Mouse (Mus musculus) midbrain, postnatal 0 days (tissue): ENCODE measurements at regions not wholly inside any gene's neighbourhood (a gene's known extent, or its start where the extent isn't known, plus 50 kb on each side); places are given as distances from the start of the nearest gene placed in this dataset.

Source experiments
- ATAC-seq: fragments of 200-750 bp; cut with Nextera tagmentation; 2 replicates; pipeline ENCODE4 v1.8.0; 2017; ENCODE audit warnings: moderate number of reproducible peaks, mild to moderate bottlenecking, moderate TSS enrichment, moderate library complexity; ENCODE audit not compliant: low FRiP score
- DNase-seq: peaks from one replicate; pipeline ENCODE4 v3.0.0-alpha.2; 2015; ENCODE audit warnings: low spot score
- H3K27ac ChIP-seq: fragments of 300-500 bp; sonication (generic); 2 replicates; pipeline ENCODE4 v1.5.1; 2014; ENCODE audit warnings: low read depth, mild to moderate bottlenecking, low read length, mixed read lengths
- H3K27me3 ChIP-seq: fragments of 300-500 bp; sonication (generic); 2 replicates; pipeline ENCODE4 v1.6.1; 2014; ENCODE audit warnings: low read length, control low read depth, mixed read lengths; ENCODE audit not compliant: insufficient read depth
- H3K36me3 ChIP-seq: fragments of 300-500 bp; sonication (generic); 2 replicates; pipeline ENCODE4 v1.6.1; 2014; ENCODE audit warnings: low read length, control low read depth, mixed read lengths; ENCODE audit not compliant: insufficient read depth
- H3K4me1 ChIP-seq: fragments of 300-500 bp; sonication (generic); 2 replicates; pipeline ENCODE4 v1.6.1; 2014; ENCODE audit warnings: mild to moderate bottlenecking, control low read depth, antibody characterized with exemption, low read length, mixed read lengths; ENCODE audit not compliant: insufficient read depth
- H3K4me2 ChIP-seq: fragments of 300-500 bp; sonication (generic); 2 replicates; pipeline ENCODE4 v1.6.1; 2014; ENCODE audit warnings: low read depth, mild to moderate bottlenecking, low read length, mixed read lengths; ENCODE audit not compliant: poor library complexity, severe bottlenecking
- H3K4me3 ChIP-seq: fragments of 300-500 bp; sonication (generic); 2 replicates; pipeline ENCODE4 v1.5.1; 2014; ENCODE audit warnings: low read depth, mild to moderate bottlenecking, low read length, moderate library complexity
- H3K9ac ChIP-seq: fragments of 300-500 bp; sonication (generic); replicated peaks from 2 replicates; pipeline ENCODE4 v1.6.1; 2014; ENCODE audit warnings: mild to moderate bottlenecking, low read length, moderate library complexity, mixed read lengths; ENCODE audit not compliant: poor library complexity, severe bottlenecking
- H3K9me3 ChIP-seq: fragments of 300-500 bp; sonication (generic); 2 replicates; pipeline ENCODE4 v1.6.1; 2016; ENCODE audit warnings: low read length, control low read depth
- CTCF ChIP-seq: IDR thresholded peaks from 2 replicates; pipeline ENCODE4 v1.5.1; 2016; ENCODE audit warnings: antibody characterized with exemption, mild to moderate bottlenecking
- WGBS: fragments of 180-500 bp; shearing (Covaris S2); extraction: QIAGEN DNeasy Blood & Tissue Kit; methylation state at CpG from one replicate; pipeline ENCODE4 v1.1.7; 2014; 5-methylcytosine and 5-hydroxymethylcytosine counted together

DNA sequence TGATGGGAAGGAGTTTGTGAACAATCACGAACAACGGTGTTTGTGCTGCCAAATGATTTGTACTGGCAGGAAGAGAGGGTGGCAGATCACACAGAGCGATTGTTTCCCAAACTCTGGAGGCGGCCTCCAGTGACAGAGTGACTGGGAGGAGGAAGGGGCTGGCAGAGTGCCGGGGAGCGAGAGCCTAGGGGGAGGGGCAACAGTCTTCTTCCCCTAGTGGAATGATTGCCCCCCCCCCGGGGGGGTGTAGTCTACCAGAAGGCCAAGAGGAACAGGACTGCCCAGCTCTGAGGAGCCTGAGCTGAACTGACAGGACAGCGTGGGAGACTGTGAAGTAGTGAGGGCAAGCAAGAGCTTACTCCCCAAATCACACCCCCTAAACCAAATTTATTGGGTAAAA lies 199.9 kb upstream of the Rpl38 start:
- no peaks in the 10 kb centered on the region; the same call in 1 of the 2 replicates for H3K27me3 ChIP-seq
- H3K4me2 ChIP-seq, result no peak overlapping the region
- DNase-seq (peak; percentile 92), ATAC-seq (0 out of 2 replicates have a peak, but pooled peaks have one; percentile 29)
- no peaks in the 10 kb centered on the region for H3K36me3 ChIP-seq
- no peak overlapping the region for H3K4me3 ChIP-seq
- WGBS, result 7% methylated on average over 8 of the region's 8 CpGs
- H3K27ac ChIP-seq, result no peak overlapping the region
- H3K4me1 ChIP-seq, result peaks cover 8% of the 10 kb centered on the region; the same call in 1 of the 2 replicates
- no peak for TF ChIP-seq CTCF
- no peaks in the 10 kb centered on the region for H3K9me3 ChIP-seq
- no peak overlapping the region for H3K9ac ChIP-seq

DNA sequence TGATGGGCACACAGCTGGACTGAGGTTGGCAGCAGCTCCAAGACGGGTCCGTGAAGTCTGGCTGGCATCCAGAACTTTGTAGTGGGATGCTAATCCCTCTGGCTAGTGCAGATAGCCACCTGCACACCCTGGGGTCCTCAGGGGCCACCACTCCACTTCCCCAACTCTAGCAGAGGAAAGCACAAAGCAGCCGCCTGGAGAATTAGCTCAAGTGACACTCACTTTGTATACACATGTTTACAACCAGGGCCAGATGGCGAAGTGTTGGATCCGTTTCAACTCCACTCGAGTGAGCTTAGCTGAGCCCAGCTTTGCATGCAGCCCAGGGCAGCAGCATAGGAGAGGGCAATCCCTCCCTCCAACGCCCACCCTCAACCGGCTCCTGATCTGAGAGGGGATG lies 200.5 kb upstream of the Rpl38 start:
- Histone ChIP-seq H3K4me1 (peaks cover 4% of the 10 kb centered on the region; the same call in 1 of the 2 replicates), H3K27ac (no peak overlapping the region), H3K9me3 (no peaks in the 10 kb centered on the region), H3K4me2 (no peak overlapping the region), H3K27me3 (no peaks in the 10 kb centered on the region; the same call in 1 of the 2 replicates), H3K4me3 (no peak overlapping the region), H3K9ac (no peak overlapping the region), H3K36me3 (no peaks in the 10 kb centered on the region)
- ATAC-seq (peak; percentile 65; the same call in 1 of the 2 replicates), DNase-seq (peak; percentile 94)
- no peak for TF ChIP-seq CTCF
- WGBS, result 9% methylated on average over 8 of the region's 8 CpGs

DNA sequence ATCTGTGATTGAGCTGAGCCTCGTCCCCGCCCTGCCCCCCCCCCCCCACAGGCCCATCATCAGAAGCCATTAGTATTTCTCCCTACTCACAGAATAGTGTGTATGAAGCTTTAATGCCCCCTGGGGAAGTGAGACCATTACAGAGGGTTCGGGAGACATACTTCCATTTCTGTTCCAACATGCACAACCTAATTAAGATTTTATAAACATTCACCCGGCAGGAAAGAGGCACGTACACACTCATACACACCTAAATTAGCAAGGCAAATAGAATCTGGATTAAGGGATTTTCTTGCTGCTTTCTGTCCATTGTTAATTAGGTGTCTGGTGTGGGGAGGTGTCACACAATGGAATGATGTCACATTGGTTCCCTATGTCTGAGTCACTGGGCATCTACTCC lies 202.8 kb upstream of the Rpl38 start:
- DNase-seq (peak; percentile 48), ATAC-seq (no peak)
- Histone ChIP-seq H3K27ac (0 out of 2 replicates have a peak overlapping the region, but pooled peaks have one; percentile 38), H3K27me3 (no peaks in the 10 kb centered on the region; the same call in 1 of the 2 replicates), H3K4me1 (no peaks in the 10 kb centered on the region), H3K4me2 (no peak overlapping the region), H3K9ac (no peak overlapping the region), H3K36me3 (no peaks in the 10 kb centered on the region), H3K9me3 (no peaks in the 10 kb centered on the region), H3K4me3 (no peak overlapping the region)
- 26% methylated on average over 5 of the region's 5 CpGs for WGBS
- no peak for TF ChIP-seq CTCF

DNA sequence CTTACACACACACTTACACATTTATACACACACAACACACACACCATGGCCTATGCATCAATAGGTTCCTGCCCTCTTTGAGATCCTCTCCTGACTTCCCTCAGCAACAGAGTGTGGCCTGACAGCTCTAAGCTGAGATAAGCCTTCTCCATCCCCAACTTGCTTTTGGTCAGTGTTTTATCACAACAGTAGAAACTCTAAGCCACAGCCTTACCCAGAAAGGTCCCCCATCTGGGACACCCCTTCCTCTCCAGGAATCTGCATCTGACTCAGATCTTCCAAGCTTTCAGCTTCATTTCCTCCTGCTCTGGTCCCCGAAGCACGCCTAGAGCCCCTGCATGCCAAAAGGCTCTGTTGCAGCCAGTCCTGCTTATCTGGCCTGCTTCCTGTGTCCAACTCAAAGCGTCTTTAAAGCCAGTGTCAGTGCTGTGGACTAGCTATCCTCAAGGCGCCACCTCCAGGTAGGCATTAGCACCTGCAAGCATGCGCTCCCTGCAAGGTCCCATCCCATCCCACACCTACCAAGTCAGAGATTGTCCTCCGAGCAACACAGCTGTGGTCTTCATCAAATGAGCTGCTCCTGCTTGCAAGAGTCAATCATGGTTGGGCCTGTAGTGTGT lies 205.5 kb upstream of the Rpl38 start:
- 44% methylated on average over 6 of the region's 6 CpGs for WGBS
- peak; percentile 71 for TF ChIP-seq CTCF

DNA sequence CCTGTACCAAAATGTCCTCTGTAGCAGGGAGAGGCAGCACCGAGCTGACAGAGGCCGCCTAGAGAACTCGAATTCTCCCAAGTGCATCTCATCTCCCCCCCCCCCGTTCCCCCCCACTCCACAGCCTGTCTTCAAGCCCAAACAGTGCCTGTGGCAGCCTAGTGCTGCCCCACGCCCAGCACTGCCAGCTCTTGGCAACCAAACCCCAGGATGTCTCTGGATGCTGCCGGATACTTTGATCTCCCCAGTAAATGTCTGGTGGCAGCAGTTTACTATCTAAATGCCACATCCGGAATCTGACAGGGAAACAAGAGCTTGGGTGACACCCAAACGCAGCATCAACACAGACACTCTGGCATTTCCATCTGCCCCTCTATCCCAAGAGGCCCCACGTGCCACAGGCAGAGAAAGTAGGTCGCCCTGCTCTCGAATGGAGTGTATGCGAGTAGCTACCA lies 213.4 kb upstream of the Rpl38 start:
- no peak for TF ChIP-seq CTCF
- WGBS, result 42% methylated on average over 12 of the region's 12 CpGs
- peak overlapping the region; percentile 26; the same call in 1 of the 2 replicates for H3K27ac ChIP-seq

More for the DNA sequence above, 205.5 kb upstream of the Rpl38 start:
- DNase-seq (peak; percentile 69), ATAC-seq (no peak)
- H3K4me1 ChIP-seq, result no peaks in the 10 kb centered on the region
- no peak overlapping the region for H3K9ac ChIP-seq
- no peaks in the 10 kb centered on the region for H3K36me3 ChIP-seq
- no peak overlapping the region for H3K4me2 ChIP-seq
- no peaks in the 10 kb centered on the region for H3K9me3 ChIP-seq
- no peak overlapping the region for H3K4me3 ChIP-seq
- H3K27ac ChIP-seq, result no peak overlapping the region
- H3K27me3 ChIP-seq, result no peaks in the 10 kb centered on the region; the same call in 1 of the 2 replicates

GRCm38 (mm10) chr11:114448776-114449401 lies 219.4 kb upstream of the Rpl38 start:
- peaks cover 3% of the 10 kb centered on the region; the same call in 1 of the 2 replicates for H3K4me1 ChIP-seq
- no peak for ATAC-seq
- H3K9me3 ChIP-seq, result no peaks in the 10 kb centered on the region
- H3K4me3 ChIP-seq, result no peak overlapping the region
- no peak for TF ChIP-seq CTCF
- no peak overlapping the region for H3K9ac ChIP-seq
- H3K4me2 ChIP-seq, result no peak overlapping the region
- H3K36me3 ChIP-seq, result no peaks in the 10 kb centered on the region
- H3K27ac ChIP-seq, result no peak overlapping the region
- no peaks in the 10 kb centered on the region for H3K27me3 ChIP-seq
- WGBS, result 38% methylated on average over 13 of the region's 13 CpGs
- DNase-seq, result peak; percentile 90

More for the DNA sequence above, 213.4 kb upstream of the Rpl38 start:
- Histone ChIP-seq H3K4me2 (no peak overlapping the region), H3K4me1 (no peaks in the 10 kb centered on the region), H3K9ac (no peak overlapping the region), H3K27me3 (no peaks in the 10 kb centered on the region), H3K4me3 (no peak overlapping the region), H3K9me3 (no peaks in the 10 kb centered on the region), H3K36me3 (no peaks in the 10 kb centered on the region)
- ATAC-seq (peak; percentile 65), DNase-seq (peak; percentile 82)
